Comparison of ENCODE assay signal across 30 mouse cellular contexts in genomic region chr6:137664936-137665335, GRCm38 (mm10). TPM values are rescaled to one million over a fixed set of nuclear protein-coding genes. Genes with fewer than 3 reads are reported as not detected.
DNase-seq lines count a peak whose midpoint lies in the region; ATAC-seq and TF ChIP-seq lines count a peak whose summit lies in the region.
"Had no signal": no experiment of that assay in that cellular context is flagged by ENCODE, and none has a peak within 500 bp of the region (broad histone marks: within the 10 kb centered on the region; RNA-seq: fewer than 3 reads in every experiment).

No protein-coding gene starts in this region.

- TF ChIP-seq CTCF in layer of hippocampus, adult 2 months (conservative IDR thresholded peaks at IDR 0.05) = no peak

- H3K4me3 ChIP-seq in embryonic facial prominence, embryonic 15.5 days (replicated peaks) = no peak overlapping the region
- H3K4me3 ChIP-seq in embryonic facial prominence, embryonic 10.5 days = no peak overlapping the region
- no peak overlapping the region for H3K4me3 ChIP-seq in layer of hippocampus, adult 2 months
- H3K4me3 ChIP-seq: embryonic facial prominence, embryonic 12.5 days; forebrain, embryonic 10.5 days; forebrain, embryonic 15.5 days; midbrain, embryonic 13.5 days had no signal

- H3K27ac ChIP-seq in embryonic facial prominence, embryonic 15.5 days (replicated peaks) = peak overlapping the region; percentile 45
- H3K27ac ChIP-seq in embryonic facial prominence, embryonic 10.5 days (replicated peaks) = no peak overlapping the region
- H3K27ac ChIP-seq in layer of hippocampus, adult 2 months = peak overlapping the region; percentile 78
- H3K27ac ChIP-seq: embryonic facial prominence, embryonic 12.5 days; forebrain, embryonic 10.5 days; forebrain, embryonic 15.5 days; hindbrain, embryonic 14.5 days; liver, embryonic 14.5 days; macrophage; midbrain, embryonic 13.5 days had no signal

- no peak for ATAC-seq in embryonic facial prominence, embryonic 15.5 days (ENCODE audit: insufficient number of reproducible peaks, low FRiP score, low TSS enrichment, low read depth)
- ATAC-seq: activated CD4-positive, CD25-positive, alpha-beta regulatory T cell, adult 4 months; forebrain, embryonic 15.5 days; intestine, postnatal 0 days; midbrain, embryonic 13.5 days had no signal

- H3K9me3 ChIP-seq in embryonic facial prominence, embryonic 15.5 days (replicated peaks) = no peaks in the 10 kb centered on the region
- no peaks in the 10 kb centered on the region for H3K9me3 ChIP-seq in embryonic facial prominence, embryonic 10.5 days
- H3K9me3 ChIP-seq: embryonic facial prominence, embryonic 12.5 days; forebrain, embryonic 10.5 days; forebrain, embryonic 15.5 days; midbrain, embryonic 13.5 days had no signal

- no peak overlapping the region for H3K9ac ChIP-seq in embryonic facial prominence, embryonic 15.5 days
- H3K9ac ChIP-seq: embryonic facial prominence, embryonic 12.5 days; forebrain, embryonic 15.5 days; hindbrain, embryonic 14.5 days; liver, embryonic 14.5 days; midbrain, embryonic 13.5 days had no signal

- H3K4me1 ChIP-seq in embryonic facial prominence, embryonic 15.5 days = no peaks in the 10 kb centered on the region
- no peaks in the 10 kb centered on the region for H3K4me1 ChIP-seq in embryonic facial prominence, embryonic 10.5 days
- H3K4me1 ChIP-seq: embryonic facial prominence, embryonic 12.5 days; forebrain, embryonic 15.5 days; midbrain, embryonic 13.5 days had no signal

- H3K27me3 ChIP-seq in embryonic facial prominence, embryonic 15.5 days = no peaks in the 10 kb centered on the region
- H3K27me3 ChIP-seq in embryonic facial prominence, embryonic 10.5 days (replicated peaks; ENCODE audit: low read depth, poor library complexity, severe bottlenecking) = no peaks in the 10 kb centered on the region
- H3K27me3 ChIP-seq: CH12.LX; embryonic facial prominence, embryonic 12.5 days; forebrain, embryonic 15.5 days; midbrain, embryonic 13.5 days had no signal

- no peak overlapping the region for H3K4me2 ChIP-seq in embryonic facial prominence, embryonic 15.5 days (replicated peaks)
- H3K4me2 ChIP-seq: embryonic facial prominence, embryonic 12.5 days; forebrain, embryonic 15.5 days; hindbrain, embryonic 14.5 days; midbrain, embryonic 13.5 days had no signal

- no peaks in the 10 kb centered on the region for H3K36me3 ChIP-seq in embryonic facial prominence, embryonic 15.5 days
- no peaks in the 10 kb centered on the region for H3K36me3 ChIP-seq in embryonic facial prominence, embryonic 10.5 days (replicated peaks)
- H3K36me3 ChIP-seq: embryonic facial prominence, embryonic 12.5 days; forebrain, embryonic 10.5 days; forebrain, embryonic 15.5 days; midbrain, embryonic 13.5 days had no signal

- 53% methylated on average over 3 of the region's 3 CpGs for WGBS in embryonic facial prominence, embryonic 15.5 days
- 73% methylated on average over 3 of the region's 3 CpGs for WGBS in embryonic facial prominence, embryonic 10.5 days

- no peak for DNase-seq in embryonic facial prominence, embryonic 10.5 days (ENCODE audit: low spot score)
- DNase-seq in heart, adult 11 months = peak; percentile 93
- DNase-seq in heart, postnatal 4 days = no peak
- DNase-seq in layer of hippocampus, adult 2 months (ENCODE audit: low spot score in 2 of 2) = peak in 1 of 2 experiments; percentile 48
- DNase-seq in layer of hippocampus, postnatal 10 days (ENCODE audit: low spot score in 2 of 2) = no peak
- peak; percentile 43 for DNase-seq in skeletal muscle tissue, adult 2 months (ENCODE audit: low read depth, low spot score)
- DNase-seq: adrenal gland, postnatal 10 days; cerebellum, adult 11 months; cerebellum, adult 9-10 months; cerebellum, postnatal 36 days; kidney, adult 9 months; kidney, postnatal 10 days; left cerebral cortex, postnatal 4 days; liver; lung, adult 2 months; lung, postnatal 10 days; right cerebral cortex, postnatal 14 days; spleen, adult 18-20 months; thymus, postnatal 14 days had no signal

RNA-seq across cellular contexts. Expression of gene Eps8, which starts 10.3 kb away (rescaled TPM):
- polyA plus RNA-seq in embryonic facial prominence, embryonic 15.5 days (2015; fragmentation: Nextera tagmentation; extraction: Ambion mirVana) = 30.9 and 31.8 TPM in 2 replicates
- polyA plus RNA-seq in embryonic facial prominence, embryonic 10.5 days (2016; fragmentation: Nextera tagmentation; extraction: Ambion mirVana) = 7.4 and 8.2 TPM in 2 replicates
- total RNA-seq in heart, postnatal 4 days (2021) = 10 to 100 TPM; 20.4 to 20.8 TPM
- 10 to 100 TPM; 42.3 to 44.9 TPM for total RNA-seq in layer of hippocampus, adult 2 months (2021)
- 10 to 100 TPM; 55.5 to 58.6 TPM for total RNA-seq in layer of hippocampus, postnatal 10 days (2021)

Comparison
In these comparisons a context has a peak if more than half of its experiments do, and no peak if none do; other contexts are left out.
1. DNase-seq: peak in heart, adult 11 months (single experiment) and skeletal muscle tissue, adult 2 months (single experiment); none in embryonic facial prominence, embryonic 10.5 days (single experiment), heart, postnatal 4 days (single experiment) and layer of hippocampus, postnatal 10 days (0 of 2).